Mouse (Mus musculus) heart, embryonic 14.5 days (tissue): ENCODE results near the gene Plekho2. TPM values are rescaled to one million over a fixed set of nuclear protein-coding genes. Genes with fewer than 3 reads are reported as not detected.

ENCODE experiments used
- ATAC-seq: fragments of 200-750 bp; cut with Nextera tagmentation; 2 replicates; pipeline ENCODE4 v1.8.0; 2017; ENCODE audit warnings: low read depth, moderate TSS enrichment; ENCODE audit not compliant: insufficient number of reproducible peaks, insufficient read depth, low FRiP score
- H3K27ac ChIP-seq, 2 experiments: fragments of 200-500 bp in 1 of 2; fragments of 300-500 bp in 1 of 2; sonication (generic) in 1 of 2; replicated peaks in 1 of 2; 2 replicates each; pipeline ENCODE4 v1.5.1; 2012 to 2014; ENCODE audit warnings: low read depth in 2 of 2, low read length in 2 of 2, control low read depth in 1 of 2, mild to moderate bottlenecking in 1 of 2, mixed read lengths in 1 of 2; ENCODE audit not compliant: control insufficient read depth in 1 of 2, insufficient read depth in 1 of 2
- H3K27me3 ChIP-seq: fragments of 300-500 bp; sonication (generic); 2 replicates; pipeline ENCODE4 v1.6.1; 2014; ENCODE audit warnings: mild to moderate bottlenecking, low read length, control low read depth; ENCODE audit not compliant: control insufficient read depth, insufficient read depth
- H3K36me3 ChIP-seq: fragments of 300-500 bp; sonication (generic); 2 replicates; pipeline ENCODE4 v1.6.1; 2014; ENCODE audit warnings: mild to moderate bottlenecking, control low read depth, low read length, mixed read lengths; ENCODE audit not compliant: control insufficient read depth, insufficient read depth
- H3K4me1 ChIP-seq, 2 experiments: fragments of 200-500 bp in 1 of 2; fragments of 300-500 bp in 1 of 2; sonication (generic) in 1 of 2; 2 replicates each; pipeline ENCODE4 v1.6.1; 2012 to 2014; ENCODE audit warnings: low read length in 2 of 2, control low read depth in 1 of 2, mixed read lengths in 1 of 2; ENCODE audit not compliant: control insufficient read depth in 2 of 2, insufficient read depth in 2 of 2
- H3K4me2 ChIP-seq: fragments of 300-500 bp; sonication (generic); 2 replicates; pipeline ENCODE4 v1.6.1; 2014; ENCODE audit warnings: mild to moderate bottlenecking, low read length
- H3K4me3 ChIP-seq, 2 experiments: fragments of 200-500 bp in 1 of 2; fragments of 300-500 bp in 1 of 2; sonication (generic) in 1 of 2; 2 replicates each; pipeline ENCODE4 v1.5.1; 2012 to 2014; ENCODE audit warnings: low read length in 2 of 2, mild to moderate bottlenecking in 2 of 2, control low read depth in 1 of 2, low read depth in 1 of 2, moderate library complexity in 1 of 2; ENCODE audit not compliant: control insufficient read depth in 1 of 2, insufficient read depth in 1 of 2
- H3K9ac ChIP-seq: fragments of 300-500 bp; sonication (generic); 2 replicates; pipeline ENCODE4 v1.6.1; 2014; ENCODE audit warnings: mild to moderate bottlenecking, low read length
- H3K9me3 ChIP-seq: fragments of 300-500 bp; sonication (generic); 2 replicates; pipeline ENCODE4 v1.6.1; 2016; ENCODE audit warnings: low read length, control low read depth; ENCODE audit not compliant: control insufficient read depth
- WGBS: fragments of 180-500 bp; shearing (Covaris S2); extraction: QIAGEN DNeasy Blood & Tissue Kit; methylation state at CpG from one replicate; pipeline ENCODE4 v1.1.7; 2014; 5-methylcytosine and 5-hydroxymethylcytosine counted together
- polyA plus RNA-seq: library from polyadenylated mRNA; unstranded; fragments of >200 nt; fragmentation: Nextera tagmentation; extraction: Ambion mirVana; gene quantifications from 2 replicates; pipeline ENCODE4 v1.2.1, GENCODE M21; 2014

The Plekho2 gene
- 8.8 and 9.8 TPM in 2 replicates for polyA plus RNA-seq

- peak; percentile 94 for ATAC-seq
- peak within 1 kb of the TSS; percentile 67 to 88 for H3K4me3 ChIP-seq
- peak within 1 kb of the TSS; percentile 82 for H3K9ac ChIP-seq
- H3K27ac ChIP-seq = peak within 1 kb of the TSS; percentile 59 to 82
- peaks cover 41 to 52% of the 10 kb centered on the region in 2 experiments for H3K4me1 ChIP-seq
- H3K27me3 ChIP-seq = no peaks in the 10 kb centered on the region
- H3K36me3 ChIP-seq = no peaks in the 10 kb centered on the region
- peak within 1 kb of the TSS; percentile 86 for H3K4me2 ChIP-seq
- no peaks in the 10 kb centered on the region for H3K9me3 ChIP-seq
- WGBS = 2% methylated on average over 44 of the region's 45 CpGs
These were observed at the start of gene Plekho2 for GRCm38 (mm10) chr9:65579781-65580371. Plekho2 (minus strand) TSS chr9:65580040.

- Histone ChIP-seq H3K9me3 (no peaks in the 10 kb centered on the region), H3K4me1 (peaks cover 4 to 15% of the 10 kb centered on the region in 2 experiments), H3K4me2 (peak within 1 kb of the TSS; percentile 80), H3K9ac (peak within 1 kb of the TSS; percentile 99), H3K4me3 (peak within 1 kb of the TSS; percentile 95 to 96), H3K27ac (peak within 1 kb of the TSS; percentile 94 to 96), H3K27me3 (no peaks in the 10 kb centered on the region), H3K36me3 (no peaks in the 10 kb centered on the region)
- 0 out of 2 replicates have a peak, but pooled peaks have one; percentile 15 for ATAC-seq
- 2% methylated on average over 36 of the region's 40 CpGs for WGBS
These were observed 49.4 kb upstream of the Plekho2 start, which contains the start of gene Rbpms2 for GRCm38 (mm10) chr9:65629025-65629766. Rbpms2 (plus strand) TSS chr9:65629648.

GRCm38 (mm10) chr9:65624266-65624665 lies 44.4 kb upstream of the Plekho2 start:
- H3K27ac ChIP-seq = no peak overlapping the region
- peaks cover 2 to 5% of the 10 kb centered on the region in 2 experiments for H3K4me1 ChIP-seq
- no peak for ATAC-seq
- no peak overlapping the region for H3K4me3 ChIP-seq
- H3K27me3 ChIP-seq = no peaks in the 10 kb centered on the region
- no peak overlapping the region for H3K9ac ChIP-seq
- H3K36me3 ChIP-seq = no peaks in the 10 kb centered on the region
- no peaks in the 10 kb centered on the region for H3K9me3 ChIP-seq
- WGBS = 70% methylated on average over 2 of the region's 2 CpGs
- H3K4me2 ChIP-seq = no peak overlapping the region

DNA sequence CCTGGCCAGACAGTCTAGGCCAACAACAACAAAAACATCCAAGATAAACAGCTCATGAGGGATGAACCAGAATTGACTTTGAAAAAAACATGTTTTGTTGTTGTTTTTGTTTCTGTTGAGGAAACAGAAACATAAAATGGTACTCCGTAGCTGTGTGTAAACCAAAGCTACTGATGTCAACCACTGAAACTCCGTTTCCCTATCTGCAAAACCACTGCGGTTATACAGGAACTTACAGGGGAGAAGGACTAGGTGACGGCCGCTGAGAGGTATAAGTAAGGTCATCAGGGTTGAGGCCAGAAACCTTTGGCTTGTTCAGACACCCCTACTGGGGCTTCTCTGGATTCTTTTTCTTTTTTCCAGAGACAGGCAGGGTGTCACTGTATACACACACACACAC lies 43.0 kb upstream of the Plekho2 start:
- no peak for ATAC-seq

DNA sequence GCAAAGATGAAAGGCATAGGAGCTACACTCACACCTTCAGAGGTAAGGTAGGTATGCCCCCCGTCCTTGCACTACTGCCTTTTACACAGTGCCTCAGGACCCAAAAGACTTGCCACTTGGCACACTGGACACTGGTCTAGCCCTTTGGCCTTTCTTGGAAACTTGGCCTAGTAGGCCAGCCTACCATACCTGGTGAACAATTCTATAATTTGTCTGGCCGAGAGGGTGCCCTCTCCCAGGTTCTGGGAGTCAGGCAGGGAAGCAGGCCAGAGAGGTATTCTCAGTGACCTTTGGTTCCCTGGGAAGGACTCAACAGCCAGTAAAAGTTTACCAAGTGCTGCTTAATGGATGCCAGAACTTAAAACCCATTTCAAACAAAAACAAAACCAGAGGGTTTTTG lies 41.8 kb upstream of the Plekho2 start:
- no peaks in the 10 kb centered on the region for H3K4me1 ChIP-seq
- H3K27me3 ChIP-seq = no peaks in the 10 kb centered on the region
- no peak overlapping the region for H3K27ac ChIP-seq
- WGBS = 78% methylated on average over 2 of the region's 2 CpGs
- H3K4me2 ChIP-seq = no peak overlapping the region
- no peak overlapping the region for H3K4me3 ChIP-seq
- no peak overlapping the region for H3K9ac ChIP-seq
- no peaks in the 10 kb centered on the region for H3K36me3 ChIP-seq
- no peak for ATAC-seq
- no peaks in the 10 kb centered on the region for H3K9me3 ChIP-seq

More for the DNA sequence above, 43.0 kb upstream of the Plekho2 start:
- Histone ChIP-seq H3K4me1 (no peaks in the 10 kb centered on the region), H3K4me2 (no peak overlapping the region), H3K9ac (no peak overlapping the region), H3K27ac (no peak overlapping the region), H3K27me3 (no peaks in the 10 kb centered on the region), H3K9me3 (no peaks in the 10 kb centered on the region), H3K4me3 (no peak overlapping the region), H3K36me3 (no peaks in the 10 kb centered on the region)
- WGBS = 79% methylated on average over 5 of the region's 5 CpGs

DNA sequence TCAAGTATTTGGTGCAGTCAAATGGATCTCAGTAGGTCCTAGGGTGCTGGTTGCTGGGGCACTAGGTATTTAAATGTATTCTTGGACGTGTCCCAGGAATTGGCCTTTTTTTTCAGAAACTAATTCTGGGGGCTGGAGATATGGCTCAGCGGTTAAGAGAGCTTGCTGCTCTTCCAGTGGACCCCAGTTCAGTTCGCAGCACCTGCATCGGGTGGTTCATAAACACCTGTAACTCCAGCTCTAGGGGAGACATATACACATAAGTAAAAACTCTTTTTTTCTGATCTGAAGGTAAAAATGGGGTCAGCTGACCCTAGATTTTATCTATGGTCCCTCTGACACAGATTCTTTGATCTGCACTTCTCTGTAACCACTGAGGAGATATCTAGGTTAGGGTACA lies 41.4 kb upstream of the Plekho2 start:
- WGBS = 87% methylated on average over 4 of the region's 4 CpGs
- H3K9ac ChIP-seq = no peak overlapping the region
- no peak overlapping the region for H3K27ac ChIP-seq
- no peaks in the 10 kb centered on the region for H3K9me3 ChIP-seq
- H3K4me2 ChIP-seq = no peak overlapping the region
- no peaks in the 10 kb centered on the region for H3K36me3 ChIP-seq
- no peaks in the 10 kb centered on the region for H3K4me1 ChIP-seq
- no peak overlapping the region for H3K4me3 ChIP-seq
- ATAC-seq = no peak
- H3K27me3 ChIP-seq = no peaks in the 10 kb centered on the region

- Histone ChIP-seq H3K9ac (no peak overlapping the region), H3K27me3 (no peaks in the 10 kb centered on the region), H3K4me3 (no peak overlapping the region), H3K4me1 (no peaks in the 10 kb centered on the region), H3K9me3 (no peaks in the 10 kb centered on the region), H3K4me2 (no peak overlapping the region), H3K27ac (no peak overlapping the region), H3K36me3 (no peaks in the 10 kb centered on the region)
- WGBS = 63% methylated on average over 3 of the region's 3 CpGs
- no peak for ATAC-seq
These were observed 39.5 kb upstream of the Plekho2 start for GRCm38 (mm10) chr9:65619311-65619710.
